Mouse (Mus musculus): ENCODE measurements around the gene Heg1. TPM values are rescaled to one million over a fixed set of nuclear protein-coding genes. Genes with fewer than 3 reads are reported as not detected.

The Heg1 gene
- total RNA-seq, 2 experiments from 2014 or later, result 26.6 to 43.2 TPM

- peak; percentile 87 for ATAC-seq (replicated peaks; ENCODE audit: poor library complexity)
Measured at GRCm38 (mm10) chr16:33739802-33740201, 55.6 kb downstream of the Heg1 start.

GRCm38 (mm10) chr16:33740416-33740815 lies 56.2 kb downstream of the Heg1 start:
- no peak for ATAC-seq (replicated peaks; ENCODE audit: poor library complexity)

- ATAC-seq (replicated peaks; ENCODE audit: poor library complexity), result no peak
Measured at GRCm38 (mm10) chr16:33741795-33742194, 57.6 kb downstream of the Heg1 start.

- ATAC-seq (replicated peaks; ENCODE audit: poor library complexity), result no peak
Measured at GRCm38 (mm10) chr16:33742233-33742632, 58.1 kb downstream of the Heg1 start.

- ATAC-seq (replicated peaks; ENCODE audit: poor library complexity), result peak; percentile 75
Measured at GRCm38 (mm10) chr16:33744622-33745419, 60.7 kb downstream of the Heg1 start.

- peak; percentile 54 for ATAC-seq (replicated peaks; ENCODE audit: poor library complexity)
Measured at GRCm38 (mm10) chr16:33745457-33745856, 61.3 kb downstream of the Heg1 start.

GRCm38 (mm10) chr16:33746074-33746676 lies 62.0 kb downstream of the Heg1 start:
- no peak for ATAC-seq (replicated peaks; ENCODE audit: poor library complexity)

GRCm38 (mm10) chr16:33747346-33747954 lies 63.3 kb downstream of the Heg1 start:
- no peak for ATAC-seq (replicated peaks; ENCODE audit: poor library complexity)

- no peak for ATAC-seq (replicated peaks; ENCODE audit: poor library complexity)
Measured at GRCm38 (mm10) chr16:33747994-33748393, 63.8 kb downstream of the Heg1 start.

- peak; percentile 20 for ATAC-seq (replicated peaks; ENCODE audit: poor library complexity)
Measured at GRCm38 (mm10) chr16:33751152-33751551, 67.0 kb downstream of the Heg1 start.

- ATAC-seq (replicated peaks; ENCODE audit: poor library complexity), result peak; percentile 69
Measured at GRCm38 (mm10) chr16:33751590-33751989, 67.4 kb downstream of the Heg1 start.

GRCm38 (mm10) chr16:33752904-33753578 lies 68.9 kb downstream of the Heg1 start:
- ATAC-seq (replicated peaks; ENCODE audit: poor library complexity), result peak; percentile 9

GRCm38 (mm10) chr16:33755293-33755692 lies 71.1 kb downstream of the Heg1 start:
- ATAC-seq (replicated peaks; ENCODE audit: poor library complexity), result peak; percentile 18

- ATAC-seq (replicated peaks; ENCODE audit: poor library complexity), result peak; percentile 45
Measured at GRCm38 (mm10) chr16:33755961-33756360, 71.8 kb downstream of the Heg1 start.

GRCm38 (mm10) chr16:33756396-33756795 lies 72.2 kb downstream of the Heg1 start:
- peak; percentile 50 for ATAC-seq (replicated peaks; ENCODE audit: poor library complexity)

- no peak for ATAC-seq (replicated peaks; ENCODE audit: poor library complexity)
Measured at GRCm38 (mm10) chr16:33759207-33759606, 75.0 kb downstream of the Heg1 start.

GRCm38 (mm10) chr16:33760542-33760941 lies 76.4 kb downstream of the Heg1 start:
- ATAC-seq (replicated peaks; ENCODE audit: poor library complexity), result no peak

GRCm38 (mm10) chr16:33760996-33761395 lies 76.8 kb downstream of the Heg1 start:
- no peak for ATAC-seq (replicated peaks; ENCODE audit: poor library complexity)

- ATAC-seq (replicated peaks; ENCODE audit: poor library complexity), result peak; percentile 82
Measured at GRCm38 (mm10) chr16:33764501-33765193, 80.5 kb downstream of the Heg1 start.

GRCm38 (mm10) chr16:33765477-33765876 lies 81.3 kb downstream of the Heg1 start:
- no peak for ATAC-seq (replicated peaks; ENCODE audit: poor library complexity)

GRCm38 (mm10) chr16:33766309-33766708 lies 82.1 kb downstream of the Heg1 start:
- ATAC-seq (replicated peaks; ENCODE audit: poor library complexity), result no peak
